In the genomic region with DNA sequence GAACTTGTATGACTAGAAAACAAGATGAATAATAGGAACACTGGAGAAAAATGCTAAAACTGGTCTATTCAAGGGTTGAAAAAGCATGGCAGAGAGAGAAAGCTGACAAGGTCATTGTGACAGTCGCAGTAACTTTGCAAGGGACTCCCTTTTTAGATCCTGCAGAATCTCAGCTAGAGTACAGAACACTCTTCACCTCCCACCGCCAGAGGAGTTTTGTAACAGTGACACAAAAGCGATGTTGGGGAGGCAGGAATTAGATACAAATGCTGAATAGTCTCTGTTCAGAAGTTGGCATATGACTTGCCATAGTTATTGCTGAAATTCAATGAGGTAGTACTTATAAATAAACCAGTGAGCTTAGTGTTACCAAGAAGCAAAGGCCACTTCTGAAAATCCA, we compare ENCODE assay signal across 36 mouse cellular contexts. TPM values are rescaled to one million over a fixed set of nuclear protein-coding genes. Genes with fewer than 3 reads are reported as not detected.
"Had no signal": no experiment of that assay in that cellular context is flagged by ENCODE, and none has a peak within 500 bp of the region (broad histone marks: within the 10 kb centered on the region; RNA-seq: fewer than 3 reads in every experiment).

No protein-coding gene starts in this region.

- H3K9me3 ChIP-seq: heart, embryonic 13.5 days; heart, embryonic 15.5 days; hindbrain, embryonic 13.5 days; intestine, embryonic 15.5 days; limb, embryonic 10.5 days; limb, embryonic 12.5 days; liver, embryonic 13.5 days had no signal

- H3K36me3 ChIP-seq: heart, embryonic 13.5 days; heart, embryonic 15.5 days; hindbrain, embryonic 13.5 days; intestine, embryonic 15.5 days; limb, embryonic 10.5 days; limb, embryonic 12.5 days; liver, embryonic 13.5 days had no signal

- H3K27ac ChIP-seq: heart, adult 2 months; heart, embryonic 13.5 days; heart, embryonic 15.5 days; hindbrain, embryonic 13.5 days; intestine, embryonic 15.5 days; layer of hippocampus, adult 2 months; left cerebral cortex, adult 2 months; limb, embryonic 10.5 days; limb, embryonic 12.5 days; liver, embryonic 13.5 days had no signal

- ATAC-seq: hindbrain, embryonic 16.5 days; inflammation-experienced regulatory T-cells, adult 6 months; intestine, embryonic 15.5 days; intestine, postnatal 0 days had no signal

- H3K4me2 ChIP-seq: heart, embryonic 11.5 days; heart, embryonic 13.5 days; heart, embryonic 15.5 days; hindbrain, embryonic 13.5 days; intestine, embryonic 15.5 days; limb, embryonic 12.5 days; liver, embryonic 13.5 days had no signal

- H3K27me3 ChIP-seq: heart, embryonic 13.5 days; heart, embryonic 15.5 days; hindbrain, embryonic 13.5 days; intestine, embryonic 15.5 days; limb, embryonic 12.5 days; liver, embryonic 13.5 days had no signal

- H3K4me1 ChIP-seq: heart, embryonic 15.5 days; hindbrain, embryonic 13.5 days; intestine, embryonic 15.5 days; limb, embryonic 10.5 days; limb, embryonic 12.5 days; liver, embryonic 13.5 days had no signal

- DNase-seq: gastrocnemius, postnatal 14 days; gastrocnemius, postnatal 36 days; heart, adult 11 months; heart, adult 2 months; heart, postnatal 14 days; heart, postnatal 36 days; kidney, adult 18-20 months; kidney, postnatal 10 days; kidney, postnatal 25 days; kidney, postnatal 4 days; liver; liver, embryonic 13.5 days had no signal

- H3K9ac ChIP-seq: heart, embryonic 13.5 days; heart, embryonic 15.5 days; hindbrain, embryonic 13.5 days; intestine, embryonic 15.5 days; limb, embryonic 12.5 days; liver, embryonic 13.5 days had no signal

- H3K4me3 ChIP-seq: heart, adult 2 months; heart, embryonic 13.5 days; heart, embryonic 15.5 days; hindbrain, embryonic 13.5 days; intestine, embryonic 15.5 days; layer of hippocampus, adult 2 months; left cerebral cortex, adult 2 months; limb, embryonic 10.5 days; limb, embryonic 12.5 days; liver, embryonic 13.5 days had no signal

RNA-seq across cellular contexts. Expression of a gene that starts 41.0 kb away (rescaled TPM):
- total RNA-seq: gastrocnemius, adult 18-20 months; gastrocnemius, adult 8-10 months; gastrocnemius, postnatal 14 days; gastrocnemius, postnatal 36 days; heart, adult 2 months; heart, postnatal 14 days; heart, postnatal 36 days; hematopoietic stem cell, adult 5-6 weeks; layer of hippocampus, adult 2 months; layer of hippocampus, postnatal 10 days; layer of hippocampus, postnatal 25 days; left cerebral cortex, adult 2 months; left cerebral cortex, postnatal 14 days; left cerebral cortex, postnatal 36 days had no signal
- polyA plus RNA-seq: frontal cortex, adult 2 months; heart, adult 2 months; heart, embryonic 11.5 days; heart, embryonic 13.5 days; heart, embryonic 15.5 days; heart, postnatal 0 days; hindbrain, embryonic 11.5 days; hindbrain, embryonic 13.5 days; hindbrain, embryonic 16.5 days; inflammation-experienced regulatory T-cells, adult 6 months; kidney, embryonic 14.5 days; limb, embryonic 10.5 days; limb, embryonic 12.5 days; limb, embryonic 14.5 days; liver, embryonic 13.5 days had no signal

RNA-seq across cellular contexts. Expression of a gene that starts 47.1 kb away (rescaled TPM):
- total RNA-seq: gastrocnemius, postnatal 14 days; gastrocnemius, postnatal 36 days; heart, adult 2 months; heart, postnatal 14 days; heart, postnatal 36 days; hematopoietic stem cell, adult 5-6 weeks had no signal
- polyA plus RNA-seq: heart, adult 2 months had no signal
